Mouse (Mus musculus) midbrain, embryonic 13.5 days (tissue): Measurements from ENCODE around the gene Fndc8. TPM values are rescaled to one million over a fixed set of nuclear protein-coding genes. Genes with fewer than 3 reads are reported as not detected.

ENCODE experiments used
- ATAC-seq: fragments of 200-750 bp; cut with Nextera tagmentation; 2 replicates; pipeline ENCODE4 v1.8.0; 2017; ENCODE audit warnings: mild to moderate bottlenecking, moderate TSS enrichment, moderate library complexity
- H3K27ac ChIP-seq: fragments of 300-500 bp; sonication (generic); 2 replicates; pipeline ENCODE4 v1.5.1; 2015; ENCODE audit warnings: inconsistent platforms, mild to moderate bottlenecking, moderate library complexity
- H3K27me3 ChIP-seq: fragments of 300-500 bp; sonication (generic); 2 replicates; pipeline ENCODE4 v1.6.1; 2015; ENCODE audit warnings: mild to moderate bottlenecking, inconsistent platforms
- H3K36me3 ChIP-seq: fragments of 300-500 bp; sonication (generic); 2 replicates; pipeline ENCODE4 v1.6.1; 2015; ENCODE audit warnings: mild to moderate bottlenecking, inconsistent platforms
- H3K4me1 ChIP-seq: fragments of 300-500 bp; sonication (generic); replicated peaks from 2 replicates; pipeline ENCODE4 v1.6.1; 2015; ENCODE audit warnings: inconsistent platforms
- H3K4me2 ChIP-seq: fragments of 300-500 bp; sonication (generic); replicated peaks from 2 replicates; pipeline ENCODE4 v1.6.1; 2015; ENCODE audit warnings: moderate library complexity, mild to moderate bottlenecking, inconsistent platforms
- H3K4me3 ChIP-seq: fragments of 300-500 bp; sonication (generic); replicated peaks from 2 replicates; pipeline ENCODE4 v1.5.1; 2015; ENCODE audit warnings: mild to moderate bottlenecking, inconsistent platforms
- H3K9ac ChIP-seq: fragments of 300-500 bp; sonication (generic); replicated peaks from 2 replicates; pipeline ENCODE4 v1.6.1; 2015; ENCODE audit warnings: mild to moderate bottlenecking, inconsistent platforms
- H3K9me3 ChIP-seq: fragments of 300-500 bp; sonication (generic); 2 replicates; pipeline ENCODE4 v1.6.1; 2016; ENCODE audit warnings: mild to moderate bottlenecking, inconsistent platforms
- WGBS: fragments of 180-500 bp; shearing (Covaris S2); methylation state at CpG from one replicate; pipeline ENCODE4 v1.1.7; 2015; 5-methylcytosine and 5-hydroxymethylcytosine counted together
- polyA plus RNA-seq: library from polyadenylated mRNA; unstranded; fragments of >200 nt; fragmentation: Nextera tagmentation; extraction: Ambion mirVana; gene quantifications from 2 replicates; pipeline ENCODE4 v1.2.1, GENCODE M21; 2015

Gene Fndc8
- 0.48 and 0.62 TPM in 2 replicates for polyA plus RNA-seq

DNA sequence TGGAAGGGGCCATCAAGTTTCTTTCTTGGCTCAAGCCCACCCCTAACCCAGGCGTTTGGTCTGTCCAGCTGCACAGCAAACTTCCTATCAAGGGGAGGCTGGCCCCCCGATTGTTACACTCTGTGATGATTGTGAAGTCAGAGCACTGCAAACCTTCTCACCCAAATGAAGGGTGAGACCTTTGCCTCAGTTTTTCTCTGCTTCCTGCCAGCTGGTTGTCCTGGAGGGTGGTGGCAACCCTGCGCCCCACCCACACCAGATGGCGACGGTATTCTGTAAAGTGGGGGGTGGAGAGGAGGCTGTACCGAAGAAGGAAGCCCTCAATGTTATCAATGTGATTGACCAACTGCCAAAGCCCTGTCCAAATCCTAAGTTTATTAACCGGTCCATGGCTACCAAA lies at the start of gene Fndc8:
Fndc8 (plus strand) TSS at position 189 of the 400 bp plus-strand sequence.
- Histone ChIP-seq H3K4me1 (peaks cover 21% of the 10 kb centered on the region), H3K4me2 (no peak within 1 kb of the TSS), H3K36me3 (no peaks in the 10 kb centered on the region), H3K27me3 (peaks cover 10% of the 10 kb centered on the region), H3K9ac (no peak within 1 kb of the TSS), H3K4me3 (no peak within 1 kb of the TSS), H3K27ac (no peak within 1 kb of the TSS), H3K9me3 (no peaks in the 10 kb centered on the region)
- 72% methylated on average over 7 of the region's 7 CpGs for WGBS
- ATAC-seq: no peak

DNA sequence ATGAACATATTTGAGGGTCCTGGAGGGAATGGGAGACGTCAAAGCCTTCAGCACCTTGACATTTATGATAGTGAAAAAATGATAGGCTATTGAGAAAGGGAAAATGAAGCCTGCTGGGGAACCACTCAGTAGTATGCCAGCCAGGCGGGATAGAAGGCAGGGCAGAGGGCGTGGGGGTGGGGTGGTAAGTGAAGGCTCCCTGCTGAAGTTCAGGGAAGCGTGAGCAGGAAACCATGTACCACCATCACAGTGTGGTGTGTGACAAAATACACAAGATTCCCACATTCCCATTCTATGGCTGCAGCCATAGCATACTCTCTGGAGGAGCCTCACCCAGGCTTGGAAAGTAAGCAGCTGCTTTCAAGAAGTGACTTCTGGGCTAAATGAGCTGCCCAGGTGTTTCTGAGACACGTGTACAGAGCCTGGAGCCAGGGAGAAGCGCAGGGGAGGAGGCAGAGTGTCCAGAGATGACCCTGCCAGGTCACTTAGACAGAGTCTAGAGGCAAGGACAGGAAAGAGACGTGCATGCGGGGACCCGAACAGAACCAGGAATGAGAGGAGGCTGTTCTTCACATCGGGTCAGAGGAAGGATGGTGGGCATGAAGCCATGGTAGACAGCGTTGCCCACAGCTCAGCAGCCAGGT lies 47.0 kb upstream of the Fndc8 start:
- Histone ChIP-seq H3K4me2 (no peak overlapping the region), H3K9ac (no peak overlapping the region)
- 76% methylated on average over 11 of the region's 11 CpGs for WGBS

DNA sequence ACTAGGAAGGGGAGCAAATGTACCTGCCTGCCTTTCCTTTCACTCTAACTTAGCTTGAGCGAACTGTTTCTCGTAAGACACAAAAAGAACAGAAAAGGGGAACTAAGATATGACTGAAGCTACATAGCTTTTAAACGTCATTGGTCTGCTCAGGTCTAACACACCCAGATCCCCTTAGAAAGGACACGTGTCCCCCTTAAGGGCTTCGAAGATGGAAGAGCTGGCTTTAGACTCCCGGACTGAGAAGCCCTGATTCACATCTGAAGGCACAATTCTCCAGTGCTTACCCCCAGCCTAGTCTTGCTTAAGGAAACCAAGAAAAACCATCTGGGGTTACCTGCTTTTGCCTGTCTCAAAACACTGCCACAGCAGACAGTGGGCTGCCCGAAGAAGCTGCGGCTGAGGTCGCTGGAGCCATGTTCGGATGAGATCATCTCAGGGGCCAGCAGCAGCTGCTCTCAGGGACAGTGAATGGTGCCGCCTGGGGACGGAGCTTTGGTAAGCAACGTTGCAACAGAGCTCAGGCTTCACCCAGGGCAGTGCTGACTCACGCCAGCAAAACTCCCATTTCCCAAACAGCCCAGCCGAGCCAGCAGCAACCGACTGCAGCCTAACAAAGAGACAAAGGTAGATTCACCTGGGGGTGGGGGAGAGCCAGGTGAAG lies 46.4 kb upstream of the Fndc8 start:
- peaks cover 35% of the 10 kb centered on the region for H3K4me1 ChIP-seq
- H3K4me3 ChIP-seq: peak overlapping the region; percentile 11; the same call in 1 of the 2 replicates
- peak; percentile 75 for ATAC-seq
- H3K9ac ChIP-seq: peak overlapping the region; percentile 24; the same call in 1 of the 2 replicates
- no peaks in the 10 kb centered on the region for H3K36me3 ChIP-seq
- no peaks in the 10 kb centered on the region for H3K27me3 ChIP-seq
- 27% methylated on average over 16 of the region's 16 CpGs for WGBS
- no peak overlapping the region for H3K27ac ChIP-seq
- H3K4me2 ChIP-seq: peak overlapping the region; percentile 33
- no peaks in the 10 kb centered on the region for H3K9me3 ChIP-seq

More for the DNA sequence above, 47.0 kb upstream of the Fndc8 start:
- Histone ChIP-seq H3K36me3 (no peaks in the 10 kb centered on the region), H3K9me3 (no peaks in the 10 kb centered on the region), H3K4me1 (peaks cover 29% of the 10 kb centered on the region), H3K4me3 (no peak overlapping the region), H3K27ac (no peak overlapping the region), H3K27me3 (no peaks in the 10 kb centered on the region)
- no peak for ATAC-seq

DNA sequence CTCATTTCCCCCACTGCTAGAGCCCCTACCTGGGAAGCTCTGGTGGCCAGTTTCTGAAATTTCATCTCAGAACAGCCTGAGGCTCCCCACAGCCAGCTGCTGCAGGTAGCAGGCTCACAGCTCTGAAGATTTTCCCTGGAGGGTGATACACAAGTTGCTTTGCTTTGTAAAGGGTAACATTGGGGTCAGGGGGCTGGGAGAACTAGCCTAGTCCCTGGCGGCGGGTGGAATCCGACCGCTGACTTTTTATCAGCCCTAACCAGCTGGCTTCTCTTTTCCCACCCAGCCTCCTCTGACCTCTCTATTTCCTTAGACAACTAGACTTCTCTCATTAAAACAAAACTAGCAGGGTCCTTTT lies 45.9 kb upstream of the Fndc8 start:
- H3K4me1 ChIP-seq: peaks cover 39% of the 10 kb centered on the region
- H3K4me2 ChIP-seq: peak overlapping the region; percentile 33
- ATAC-seq: no peak; the same call in 1 of the 2 replicates
- no peak overlapping the region for H3K27ac ChIP-seq
- H3K27me3 ChIP-seq: no peaks in the 10 kb centered on the region
- peak overlapping the region; percentile 24; the same call in 1 of the 2 replicates for H3K9ac ChIP-seq
- 0 out of 2 replicates have a peak overlapping the region, but pooled peaks have one; percentile 11 for H3K4me3 ChIP-seq
- WGBS: 27% methylated on average over 4 of the region's 4 CpGs
- H3K9me3 ChIP-seq: no peaks in the 10 kb centered on the region
- H3K36me3 ChIP-seq: no peaks in the 10 kb centered on the region

DNA sequence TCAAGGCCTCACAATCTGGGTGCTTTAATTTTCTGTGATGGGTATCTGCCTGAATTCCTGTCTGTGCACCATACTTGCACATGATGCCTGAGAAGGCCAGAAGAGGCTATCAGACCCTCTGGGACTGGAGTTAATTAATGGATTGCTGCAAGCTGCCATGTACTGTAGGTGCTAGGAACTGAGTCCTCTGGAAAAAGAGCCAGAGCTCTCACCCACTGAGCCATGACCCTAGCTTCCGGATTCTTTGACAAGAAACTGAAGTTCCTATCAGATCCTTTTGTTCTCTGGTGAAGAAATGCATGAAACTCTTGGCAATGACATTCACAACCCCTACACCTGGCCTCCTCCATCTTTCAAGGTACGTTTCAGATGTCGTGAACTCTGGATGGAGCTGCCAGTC lies 45.0 kb upstream of the Fndc8 start:
- peaks cover 45% of the 10 kb centered on the region for H3K4me1 ChIP-seq
- WGBS: 66% methylated on average over 3 of the region's 3 CpGs
- ATAC-seq: no peak
- H3K36me3 ChIP-seq: no peaks in the 10 kb centered on the region
- no peak overlapping the region for H3K4me3 ChIP-seq
- H3K9me3 ChIP-seq: no peaks in the 10 kb centered on the region
- H3K27ac ChIP-seq: no peak overlapping the region
- no peak overlapping the region for H3K4me2 ChIP-seq
- no peaks in the 10 kb centered on the region for H3K27me3 ChIP-seq
- H3K9ac ChIP-seq: no peak overlapping the region

DNA sequence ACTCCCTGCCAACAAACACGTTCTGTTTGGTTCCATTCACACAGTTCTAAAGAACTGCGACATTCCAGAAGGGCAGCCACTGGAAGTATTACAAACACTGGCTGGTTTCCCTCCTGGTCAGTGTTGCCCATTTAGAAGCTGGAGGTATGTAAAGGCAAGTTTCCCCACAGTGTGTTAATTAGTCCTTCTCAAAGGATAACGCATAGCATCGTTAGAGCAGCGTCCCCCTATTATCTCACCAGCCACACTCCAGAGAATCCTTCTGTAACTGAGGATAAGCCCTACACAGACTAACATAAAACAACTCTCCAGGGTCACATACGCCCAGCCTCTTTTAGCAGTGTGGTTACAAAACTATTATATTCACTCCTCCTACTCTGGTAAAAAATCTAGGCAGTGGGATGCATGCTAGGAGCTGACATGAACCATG lies 44.3 kb upstream of the Fndc8 start:
- no peak overlapping the region for H3K4me3 ChIP-seq

DNA sequence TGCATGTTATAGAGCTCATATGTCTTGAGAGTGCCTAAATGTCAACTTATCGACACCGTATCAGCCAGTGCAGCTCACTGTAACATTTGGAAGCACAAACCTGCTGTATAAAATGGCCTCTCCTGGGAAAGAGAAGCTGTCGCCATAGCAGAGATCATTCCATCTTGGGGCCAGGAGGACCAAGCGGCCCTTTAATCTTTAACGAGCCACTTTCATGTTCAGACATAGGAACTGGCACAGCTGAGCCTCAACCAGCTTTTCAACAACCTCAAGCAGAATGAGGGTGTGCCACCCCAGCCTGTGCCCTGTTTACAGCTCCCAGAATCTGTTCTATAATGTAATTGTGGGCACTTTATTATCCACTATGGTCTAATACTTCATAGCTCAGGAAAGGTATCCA lies 41.7 kb upstream of the Fndc8 start:
- H3K9ac ChIP-seq: no peak overlapping the region

More for the DNA sequence above, 44.3 kb upstream of the Fndc8 start:
- no peak overlapping the region for H3K4me2 ChIP-seq
- H3K36me3 ChIP-seq: no peaks in the 10 kb centered on the region
- peaks cover 51% of the 10 kb centered on the region for H3K4me1 ChIP-seq
- H3K9ac ChIP-seq: no peak overlapping the region; the same call in 1 of the 2 replicates
- H3K9me3 ChIP-seq: no peaks in the 10 kb centered on the region
- no peak overlapping the region for H3K27ac ChIP-seq
- 19% methylated on average over 6 of the region's 6 CpGs for WGBS
- H3K27me3 ChIP-seq: no peaks in the 10 kb centered on the region
- ATAC-seq: no peak

DNA sequence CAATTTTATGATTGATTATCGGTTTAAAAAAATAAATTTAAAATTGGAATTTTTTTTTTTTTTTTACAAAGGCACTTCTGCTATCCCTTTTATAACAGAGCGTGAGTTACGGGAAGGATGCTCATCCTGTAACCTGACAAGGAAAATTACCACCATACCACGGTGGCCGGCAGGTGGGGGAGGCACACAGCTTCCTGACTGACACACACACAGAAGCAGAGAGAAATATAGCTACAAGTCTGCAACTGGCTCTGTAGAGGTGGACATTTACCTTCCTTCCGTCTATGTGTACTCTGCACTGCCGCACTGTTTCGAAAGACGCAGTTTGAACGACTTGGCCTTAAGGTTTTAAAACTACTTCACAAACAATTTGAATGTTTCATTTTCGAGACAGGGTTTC lies 39.8 kb upstream of the Fndc8 start:
- H3K9ac ChIP-seq: no peak overlapping the region
- H3K4me2 ChIP-seq: no peak overlapping the region
- H3K9me3 ChIP-seq: no peaks in the 10 kb centered on the region
- H3K27ac ChIP-seq: no peak overlapping the region
- H3K36me3 ChIP-seq: no peaks in the 10 kb centered on the region
- no peak overlapping the region for H3K4me3 ChIP-seq
- peaks cover 35% of the 10 kb centered on the region for H3K4me1 ChIP-seq
- 88% methylated on average over 11 of the region's 11 CpGs for WGBS
- H3K27me3 ChIP-seq: no peaks in the 10 kb centered on the region
- ATAC-seq: no peak

More for the DNA sequence above, 41.7 kb upstream of the Fndc8 start:
- H3K27me3 ChIP-seq: no peaks in the 10 kb centered on the region
- no peak for ATAC-seq
- H3K4me2 ChIP-seq: no peak overlapping the region
- no peak overlapping the region for H3K4me3 ChIP-seq
- H3K9me3 ChIP-seq: no peaks in the 10 kb centered on the region
- WGBS: 63% methylated on average over 5 of the region's 5 CpGs
- H3K36me3 ChIP-seq: no peaks in the 10 kb centered on the region
- H3K4me1 ChIP-seq: peaks cover 44% of the 10 kb centered on the region
- H3K27ac ChIP-seq: peak overlapping the region; percentile 58

DNA sequence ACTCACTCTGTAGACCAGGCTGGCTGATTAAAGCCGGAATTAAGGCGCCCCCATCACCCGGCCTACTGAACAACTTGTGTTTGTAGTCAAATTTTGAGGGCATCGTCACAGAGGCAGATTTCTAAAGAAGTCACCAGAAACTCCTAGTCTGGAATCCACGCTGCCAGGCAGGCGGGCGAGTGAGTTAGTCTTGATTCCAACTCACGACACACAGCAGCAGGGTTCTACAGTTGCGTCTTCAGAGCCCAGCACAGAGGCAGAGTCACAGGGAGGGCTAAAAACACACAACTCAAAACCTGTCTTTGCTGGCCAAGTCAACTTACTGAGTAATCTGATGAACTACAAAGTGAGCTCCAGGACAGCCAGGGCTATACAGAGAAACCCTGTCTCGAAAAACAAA lies 39.4 kb upstream of the Fndc8 start:
- H3K4me1 ChIP-seq: peaks cover 30% of the 10 kb centered on the region
- H3K9me3 ChIP-seq: no peaks in the 10 kb centered on the region
- no peak overlapping the region for H3K4me2 ChIP-seq
- no peaks in the 10 kb centered on the region for H3K36me3 ChIP-seq
- ATAC-seq: no peak
- H3K9ac ChIP-seq: no peak overlapping the region
- no peaks in the 10 kb centered on the region for H3K27me3 ChIP-seq
- H3K27ac ChIP-seq: no peak overlapping the region
- no peak overlapping the region for H3K4me3 ChIP-seq
- 81% methylated on average over 10 of the region's 10 CpGs for WGBS

DNA sequence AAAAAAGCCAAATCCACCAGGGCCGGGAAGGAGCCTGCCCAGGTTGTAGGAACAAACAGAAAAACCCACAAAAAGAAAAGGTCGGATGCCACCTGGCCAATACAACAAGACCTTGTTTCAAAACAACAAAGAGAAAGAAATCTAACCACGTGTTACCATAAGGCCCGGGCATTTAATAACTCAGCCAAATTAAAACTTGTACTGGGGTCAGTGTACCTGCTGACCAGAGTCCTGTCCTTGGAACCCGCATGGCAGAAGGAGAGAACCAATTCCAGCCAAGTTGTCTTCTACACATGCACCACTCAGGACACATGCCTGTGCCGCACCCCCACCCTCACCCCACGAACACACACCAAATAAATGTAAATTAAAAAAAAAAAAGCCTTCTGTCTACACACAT lies 39.0 kb upstream of the Fndc8 start:
- no peak overlapping the region for H3K4me2 ChIP-seq
- peaks cover 27% of the 10 kb centered on the region for H3K4me1 ChIP-seq
- H3K4me3 ChIP-seq: no peak overlapping the region
- no peaks in the 10 kb centered on the region for H3K27me3 ChIP-seq
- no peak for ATAC-seq
- 88% methylated on average over 7 of the region's 7 CpGs for WGBS
- H3K9ac ChIP-seq: no peak overlapping the region
- H3K27ac ChIP-seq: no peak overlapping the region
- no peaks in the 10 kb centered on the region for H3K9me3 ChIP-seq
- H3K36me3 ChIP-seq: no peaks in the 10 kb centered on the region

DNA sequence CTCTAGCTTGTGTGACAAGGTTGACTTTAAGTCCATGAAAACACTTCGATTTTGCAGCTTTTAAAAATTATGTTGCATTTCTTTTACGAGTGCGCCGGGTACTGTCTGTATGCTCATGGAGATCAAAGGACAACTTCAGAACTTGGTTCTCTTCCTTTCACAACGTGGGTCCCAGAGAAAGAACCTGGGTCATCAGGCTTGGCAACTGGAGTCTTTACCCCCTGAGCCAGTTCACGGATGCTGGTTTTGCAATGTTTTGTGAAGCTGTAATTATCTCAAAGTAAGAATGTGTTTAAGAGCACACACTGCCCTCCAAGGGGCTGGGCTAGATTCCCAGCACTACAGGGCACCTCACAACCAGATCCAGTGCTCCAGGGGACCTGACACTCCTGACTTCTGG lies 37.8 kb upstream of the Fndc8 start:
- no peaks in the 10 kb centered on the region for H3K9me3 ChIP-seq
- no peak overlapping the region for H3K27ac ChIP-seq
- H3K4me1 ChIP-seq: peaks cover 27% of the 10 kb centered on the region
- no peak overlapping the region for H3K4me3 ChIP-seq
- no peak overlapping the region for H3K4me2 ChIP-seq
- H3K36me3 ChIP-seq: no peaks in the 10 kb centered on the region
- WGBS: 89% methylated on average over 6 of the region's 6 CpGs
- no peak overlapping the region for H3K9ac ChIP-seq
- no peak for ATAC-seq
- H3K27me3 ChIP-seq: no peaks in the 10 kb centered on the region

DNA sequence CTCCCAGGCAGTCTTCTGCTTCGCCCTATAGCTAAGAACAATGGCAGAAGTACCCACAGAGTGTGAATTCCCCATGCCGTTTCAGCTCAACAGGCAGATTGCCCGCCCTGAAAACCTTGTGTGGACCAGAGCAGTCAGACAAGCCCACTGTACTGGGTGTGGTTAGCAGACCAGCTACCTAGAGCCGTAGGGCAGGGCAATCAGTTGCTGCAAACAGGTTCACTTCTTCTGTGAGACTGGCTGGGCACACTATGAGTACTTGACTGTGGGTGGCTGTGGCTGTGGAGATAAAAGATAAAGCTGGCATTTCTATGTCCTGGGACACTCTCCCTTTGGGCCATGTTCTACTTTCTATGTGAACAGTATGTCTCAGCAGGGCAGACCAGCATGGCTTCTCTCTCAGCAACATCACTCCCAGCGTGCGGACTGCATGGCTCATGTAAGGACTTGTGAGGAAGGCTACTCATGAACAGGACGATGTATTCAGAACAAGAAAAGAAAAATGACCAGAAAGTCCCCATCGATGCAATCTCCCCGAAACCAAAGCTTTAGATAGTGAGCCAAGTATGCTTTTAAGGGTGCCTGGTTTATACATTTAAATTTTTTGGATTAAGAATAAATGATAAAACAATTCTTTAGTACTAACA lies 36.5 kb upstream of the Fndc8 start:
- Histone ChIP-seq H3K27ac (no peak overlapping the region), H3K4me2 (no peak overlapping the region), H3K36me3 (no peaks in the 10 kb centered on the region), H3K4me1 (peaks cover 20% of the 10 kb centered on the region), H3K4me3 (no peak overlapping the region), H3K9me3 (no peaks in the 10 kb centered on the region), H3K27me3 (no peaks in the 10 kb centered on the region), H3K9ac (no peak overlapping the region)
- no peak for ATAC-seq
- WGBS: 78% methylated on average over 9 of the region's 9 CpGs
